Mouse (Mus musculus) midbrain, embryonic 13.5 days (tissue): ENCODE results near the gene Igdcc3. TPM values are rescaled to one million over a fixed set of nuclear protein-coding genes. Genes with fewer than 3 reads are reported as not detected.
A peak's percentile ranks its signal among the peaks of the same experiment; 100 is the strongest.
"Not testable (repeated sequence)": the region's sequence is repeated elsewhere in the genome, so short reads cannot be mapped to it uniquely, and the experiment has no call there.

Source experiments
- ATAC-seq: fragments of 200-750 bp; cut with Nextera tagmentation; 2 replicates; pipeline ENCODE4 v1.8.0; 2017; ENCODE audit warnings: mild to moderate bottlenecking, moderate TSS enrichment, moderate library complexity
- H3K27ac ChIP-seq: fragments of 300-500 bp; sonication (generic); 2 replicates; pipeline ENCODE4 v1.5.1; 2015; ENCODE audit warnings: inconsistent platforms, mild to moderate bottlenecking, moderate library complexity
- H3K27me3 ChIP-seq: fragments of 300-500 bp; sonication (generic); 2 replicates; pipeline ENCODE4 v1.6.1; 2015; ENCODE audit warnings: mild to moderate bottlenecking, inconsistent platforms
- H3K36me3 ChIP-seq: fragments of 300-500 bp; sonication (generic); 2 replicates; pipeline ENCODE4 v1.6.1; 2015; ENCODE audit warnings: mild to moderate bottlenecking, inconsistent platforms
- H3K4me1 ChIP-seq: fragments of 300-500 bp; sonication (generic); replicated peaks from 2 replicates; pipeline ENCODE4 v1.6.1; 2015; ENCODE audit warnings: inconsistent platforms
- H3K4me2 ChIP-seq: fragments of 300-500 bp; sonication (generic); replicated peaks from 2 replicates; pipeline ENCODE4 v1.6.1; 2015; ENCODE audit warnings: moderate library complexity, mild to moderate bottlenecking, inconsistent platforms
- H3K4me3 ChIP-seq: fragments of 300-500 bp; sonication (generic); replicated peaks from 2 replicates; pipeline ENCODE4 v1.5.1; 2015; ENCODE audit warnings: mild to moderate bottlenecking, inconsistent platforms
- H3K9ac ChIP-seq: fragments of 300-500 bp; sonication (generic); replicated peaks from 2 replicates; pipeline ENCODE4 v1.6.1; 2015; ENCODE audit warnings: mild to moderate bottlenecking, inconsistent platforms
- H3K9me3 ChIP-seq: fragments of 300-500 bp; sonication (generic); 2 replicates; pipeline ENCODE4 v1.6.1; 2016; ENCODE audit warnings: mild to moderate bottlenecking, inconsistent platforms
- WGBS: fragments of 180-500 bp; shearing (Covaris S2); methylation state at CpG from one replicate; pipeline ENCODE4 v1.1.7; 2015; 5-methylcytosine and 5-hydroxymethylcytosine counted together
- polyA plus RNA-seq: library from polyadenylated mRNA; unstranded; fragments of >200 nt; fragmentation: Nextera tagmentation; extraction: Ambion mirVana; gene quantifications from 2 replicates; pipeline ENCODE4 v1.2.1, GENCODE M21; 2015

Gene Igdcc3
- polyA plus RNA-seq, 1 experiment from 2014 or later, result 25.2 TPM

DNA sequence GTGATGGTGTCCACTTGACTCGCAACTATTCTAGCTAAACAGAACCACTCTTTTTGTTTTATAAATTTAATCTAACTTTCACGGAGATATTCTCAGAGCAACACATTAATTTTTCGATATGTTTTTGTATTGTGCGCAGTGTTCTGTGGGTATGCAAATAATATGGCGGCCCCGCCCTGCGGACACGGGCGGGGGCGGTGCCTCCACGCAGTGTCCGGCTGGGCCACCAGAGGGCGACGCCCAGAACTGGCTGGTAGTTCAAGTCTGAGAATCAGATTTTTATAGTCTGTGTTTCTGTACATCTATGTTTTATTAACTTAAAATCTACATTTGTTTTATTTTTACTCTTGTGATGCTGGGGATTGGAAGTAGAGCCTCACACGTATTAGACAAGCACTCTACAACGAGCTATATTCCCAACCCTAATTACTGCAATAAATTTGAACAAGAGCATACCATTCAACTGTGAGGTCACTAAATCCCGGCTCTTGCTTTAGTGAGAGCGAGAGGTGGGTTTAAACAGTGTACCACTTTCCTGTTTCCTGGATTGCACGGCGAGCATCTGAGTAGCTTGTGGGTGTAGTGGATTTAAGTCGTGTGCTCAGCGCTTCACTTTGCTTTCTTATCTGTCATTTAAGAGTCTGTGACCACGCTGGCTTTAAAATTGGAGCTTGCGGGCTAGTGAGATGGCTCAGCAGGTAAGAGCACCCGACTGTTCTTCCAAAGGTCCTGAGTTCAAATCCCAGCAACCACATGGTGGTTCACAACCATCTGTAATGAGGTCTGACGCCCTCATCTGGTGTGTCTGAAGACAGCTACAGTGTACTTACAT is 56.0 kb downstream of the Igdcc3 start:
- 22% methylated on average over 26 of the region's 26 CpGs for WGBS
- Histone ChIP-seq H3K4me2 (peak overlapping the region; percentile 41), H3K27me3 (no peaks in the 10 kb centered on the region), H3K36me3 (no peaks in the 10 kb centered on the region), H3K9me3 (no peaks in the 10 kb centered on the region), H3K4me3 (peak overlapping the region; percentile 23), H3K9ac (0 out of 2 replicates have a peak overlapping the region, but pooled peaks have one; percentile 39), H3K27ac (peak overlapping the region; percentile 87), H3K4me1 (peaks cover 26% of the 10 kb centered on the region)
- ATAC-seq, result peak; percentile 62

DNA sequence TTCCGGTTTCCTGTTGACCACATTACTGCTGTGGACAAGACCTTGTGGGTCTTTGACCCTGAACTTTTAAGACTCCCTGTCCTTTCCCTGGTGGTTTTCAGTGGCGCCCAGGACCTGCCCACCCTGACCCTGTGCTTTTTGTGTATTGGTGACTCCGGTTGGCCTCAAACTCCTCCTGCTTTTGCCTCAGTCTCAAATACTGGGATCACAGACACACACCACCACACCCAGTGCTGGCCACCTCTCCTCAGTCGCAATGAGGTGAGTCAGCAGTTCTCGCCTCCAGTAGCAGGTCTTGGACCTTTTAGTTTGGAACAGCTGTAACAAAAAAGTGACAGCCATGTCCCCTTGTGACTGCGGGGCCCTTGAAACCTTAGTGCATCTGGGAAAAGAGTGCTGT is 56.8 kb downstream of the Igdcc3 start:
- WGBS, result 86% methylated on average over 6 of the region's 6 CpGs

DNA sequence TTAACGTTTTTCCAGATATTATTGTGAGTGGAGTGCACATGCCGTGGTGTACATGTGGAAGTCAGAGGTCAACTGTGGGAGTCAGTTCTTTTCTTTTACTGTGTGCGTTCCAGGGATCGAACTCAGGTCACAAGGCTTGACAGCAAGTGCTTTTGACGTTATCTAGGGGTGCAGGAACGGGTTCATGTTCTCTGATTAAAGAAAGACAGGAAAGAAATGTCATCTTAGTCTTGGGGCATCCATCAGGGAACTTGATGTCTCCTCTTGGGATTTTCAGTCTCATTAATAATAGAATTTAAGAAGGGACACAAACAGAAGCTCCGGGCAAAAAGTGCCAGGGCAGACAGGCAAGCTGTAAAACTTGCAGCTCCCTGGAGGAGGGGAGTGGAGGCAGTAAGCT is 58.7 kb downstream of the Igdcc3 start:
- no peaks in the 10 kb centered on the region for H3K27me3 ChIP-seq

More for the DNA sequence above, 56.8 kb downstream of the Igdcc3 start:
- no peak overlapping the region for H3K9ac ChIP-seq
- H3K4me3 ChIP-seq, result no peak overlapping the region
- peaks cover 21% of the 10 kb centered on the region for H3K4me1 ChIP-seq
- H3K27ac ChIP-seq, result no peak overlapping the region
- no peaks in the 10 kb centered on the region for H3K27me3 ChIP-seq
- ATAC-seq, result no peak
- H3K36me3 ChIP-seq, result no peaks in the 10 kb centered on the region
- H3K9me3 ChIP-seq, result no peaks in the 10 kb centered on the region
- H3K4me2 ChIP-seq, result no peak overlapping the region

DNA sequence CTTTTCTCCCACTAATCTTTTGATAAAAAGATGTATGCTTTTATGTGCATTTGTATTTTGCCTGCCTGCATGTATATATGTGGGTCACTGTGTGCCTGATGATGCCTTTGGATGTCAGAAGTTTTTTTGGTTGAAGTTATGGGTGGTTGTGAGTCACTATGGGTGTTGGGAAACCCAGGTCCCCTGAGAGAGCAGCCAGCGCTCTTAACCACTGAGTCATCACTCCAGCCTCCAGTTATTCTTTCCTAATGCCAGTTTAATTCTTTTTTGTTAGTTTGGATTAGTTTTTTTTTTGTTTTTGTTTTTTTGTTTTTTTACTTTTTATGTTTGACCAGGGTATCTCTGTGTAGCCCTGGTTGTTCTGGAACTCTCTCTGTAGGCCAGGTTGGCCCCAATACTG is 59.6 kb downstream of the Igdcc3 start:
- H3K4me3 ChIP-seq, result no peak overlapping the region
- H3K9me3 ChIP-seq, result no peaks in the 10 kb centered on the region
- H3K9ac ChIP-seq, result no peak overlapping the region
- WGBS, result 87% methylated on average over 1 of the region's 1 CpGs
- no peaks in the 10 kb centered on the region for H3K27me3 ChIP-seq
- H3K4me1 ChIP-seq, result peaks cover 10% of the 10 kb centered on the region
- ATAC-seq, result no peak
- no peaks in the 10 kb centered on the region for H3K36me3 ChIP-seq
- no peak overlapping the region for H3K4me2 ChIP-seq
- 0 out of 2 replicates have a peak overlapping the region, but pooled peaks have one; percentile 4 for H3K27ac ChIP-seq

More for the DNA sequence above, 58.7 kb downstream of the Igdcc3 start:
- ATAC-seq, result no peak
- H3K9me3 ChIP-seq, result no peaks in the 10 kb centered on the region
- H3K4me3 ChIP-seq, result no peak overlapping the region
- H3K4me1 ChIP-seq, result peaks cover 16% of the 10 kb centered on the region
- 65% methylated on average over 7 of the region's 7 CpGs for whole genome bisulfite sequencing
- no peak overlapping the region; the same call in 1 of the 2 replicates for H3K9ac ChIP-seq
- H3K4me2 ChIP-seq, result no peak overlapping the region
- no peaks in the 10 kb centered on the region for H3K36me3 ChIP-seq
- H3K27ac ChIP-seq, result peak overlapping the region; percentile 4; the same call in 1 of the 2 replicates

DNA sequence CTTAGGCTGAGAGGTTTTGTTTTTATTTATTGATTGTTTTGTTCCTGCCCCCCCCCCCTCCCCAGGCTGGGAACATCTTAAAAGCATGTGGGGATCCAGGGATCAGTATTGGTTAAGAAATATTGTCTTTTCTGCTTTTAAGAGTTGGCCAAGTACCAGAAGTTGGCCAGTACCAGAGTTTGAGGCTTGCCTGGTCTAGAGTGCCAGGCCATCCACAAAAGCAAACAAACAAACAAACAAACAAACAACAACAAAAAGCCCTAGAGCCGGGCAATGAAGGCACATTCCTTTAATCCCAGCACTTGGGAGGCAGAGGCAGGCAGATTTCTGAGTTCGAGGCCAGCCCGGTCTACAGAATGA is 60.0 kb downstream of the Igdcc3 start:
- H3K4me2 ChIP-seq, result no peak overlapping the region
- H3K9ac ChIP-seq, result no peak overlapping the region
- H3K9me3 ChIP-seq, result no peaks in the 10 kb centered on the region
- no peaks in the 10 kb centered on the region for H3K36me3 ChIP-seq
- peaks cover 6% of the 10 kb centered on the region for H3K4me1 ChIP-seq
- H3K4me3 ChIP-seq, result no peak overlapping the region
- H3K27ac ChIP-seq, result peak overlapping the region; percentile 87
- 53% methylated on average over 3 of the region's 3 CpGs for WGBS
- no peak for ATAC-seq
- no peaks in the 10 kb centered on the region for H3K27me3 ChIP-seq

DNA sequence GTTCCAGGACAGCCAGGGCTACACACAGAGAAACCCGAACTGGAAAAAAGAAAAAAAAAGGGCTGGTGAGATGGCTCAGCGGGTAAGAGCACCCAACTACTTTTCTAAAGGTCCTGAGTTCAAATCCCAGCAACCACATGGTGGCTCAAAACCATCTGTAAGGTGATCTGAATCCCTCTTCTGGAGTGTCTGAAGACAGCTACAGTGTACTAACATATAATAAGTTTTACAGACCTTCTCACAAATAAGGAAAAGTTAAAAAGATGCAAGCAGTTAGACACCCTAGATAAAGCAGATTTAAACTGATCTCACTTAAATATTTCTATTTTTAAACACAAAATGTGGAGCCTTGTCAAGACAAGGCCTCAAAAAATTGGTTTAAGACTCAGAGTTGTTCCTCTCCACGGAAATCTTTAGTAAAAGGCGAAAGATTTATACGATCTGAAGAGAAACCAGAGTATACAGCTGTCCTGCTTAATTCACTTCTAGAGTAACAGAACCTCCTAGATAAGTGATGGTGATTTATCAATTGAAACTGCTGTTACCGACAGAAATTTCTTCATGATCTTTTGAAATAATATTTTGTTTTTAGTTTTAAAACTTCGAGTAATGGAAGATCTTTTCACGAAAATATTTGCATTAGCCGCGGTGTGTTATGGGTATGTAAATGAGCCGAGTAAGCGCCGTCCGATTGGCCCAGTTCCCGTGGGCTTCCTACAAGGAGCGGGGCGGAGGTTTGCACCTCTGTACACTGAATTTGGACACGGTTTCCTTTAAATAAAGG is 60.6 kb downstream of the Igdcc3 start:
- Histone ChIP-seq H3K9me3 (no peaks in the 10 kb centered on the region), H3K4me3 (peak overlapping the region; percentile 42), H3K4me1 (0 out of 2 replicates have a peak, but pooled peaks cover 2% of the 10 kb centered on the region), H3K36me3 (no peaks in the 10 kb centered on the region), H3K9ac (peak overlapping the region; percentile 70), H3K27me3 (no peaks in the 10 kb centered on the region), H3K4me2 (peak overlapping the region; percentile 57), H3K27ac (peak overlapping the region; percentile 87)
- ATAC-seq, result peak; percentile 89
- WGBS, result under 1% methylated on average over 18 of the region's 18 CpGs

DNA sequence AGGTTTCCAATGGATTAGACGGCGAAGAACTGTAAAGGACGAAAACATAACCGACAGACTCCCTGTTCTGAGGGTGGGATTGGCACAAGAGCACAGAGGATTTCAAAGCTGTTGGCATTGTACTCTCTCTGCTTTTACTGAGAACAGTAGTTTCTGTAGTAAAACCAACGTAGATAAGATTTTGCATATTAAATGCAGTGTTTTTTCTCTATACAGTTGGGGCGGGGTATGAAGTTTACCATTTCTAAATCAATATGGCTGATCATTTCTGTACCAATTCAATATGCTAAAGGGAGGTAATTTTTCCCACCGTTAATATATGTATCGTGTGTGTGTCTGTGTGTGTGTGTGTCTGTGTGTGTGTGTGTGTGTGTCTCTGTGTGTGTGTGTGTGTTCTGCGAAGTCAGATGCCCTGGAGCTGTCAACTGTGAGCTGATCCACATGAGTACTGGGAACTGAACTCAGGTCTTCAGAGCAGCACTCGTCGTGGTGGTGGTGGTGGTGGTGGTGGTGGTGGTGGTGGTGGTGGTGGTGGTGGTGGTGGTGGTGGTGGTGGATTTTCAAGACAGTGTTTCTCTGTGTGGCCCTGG is 61.3 kb downstream of the Igdcc3 start:
- H3K4me3 ChIP-seq, result peak overlapping the region; percentile 42
- H3K4me2 ChIP-seq, result peak overlapping the region; percentile 57
- no peaks in the 10 kb centered on the region for H3K27me3 ChIP-seq
- H3K27ac ChIP-seq, result peak overlapping the region; percentile 87
- no peaks in the 10 kb centered on the region for H3K9me3 ChIP-seq
- no peaks in the 10 kb centered on the region for H3K4me1 ChIP-seq
- no peaks in the 10 kb centered on the region for H3K36me3 ChIP-seq
- peak overlapping the region; percentile 70 for H3K9ac ChIP-seq
- 28% methylated on average over 11 of the region's 11 CpGs for WGBS
- ATAC-seq, result peak; percentile 53

DNA sequence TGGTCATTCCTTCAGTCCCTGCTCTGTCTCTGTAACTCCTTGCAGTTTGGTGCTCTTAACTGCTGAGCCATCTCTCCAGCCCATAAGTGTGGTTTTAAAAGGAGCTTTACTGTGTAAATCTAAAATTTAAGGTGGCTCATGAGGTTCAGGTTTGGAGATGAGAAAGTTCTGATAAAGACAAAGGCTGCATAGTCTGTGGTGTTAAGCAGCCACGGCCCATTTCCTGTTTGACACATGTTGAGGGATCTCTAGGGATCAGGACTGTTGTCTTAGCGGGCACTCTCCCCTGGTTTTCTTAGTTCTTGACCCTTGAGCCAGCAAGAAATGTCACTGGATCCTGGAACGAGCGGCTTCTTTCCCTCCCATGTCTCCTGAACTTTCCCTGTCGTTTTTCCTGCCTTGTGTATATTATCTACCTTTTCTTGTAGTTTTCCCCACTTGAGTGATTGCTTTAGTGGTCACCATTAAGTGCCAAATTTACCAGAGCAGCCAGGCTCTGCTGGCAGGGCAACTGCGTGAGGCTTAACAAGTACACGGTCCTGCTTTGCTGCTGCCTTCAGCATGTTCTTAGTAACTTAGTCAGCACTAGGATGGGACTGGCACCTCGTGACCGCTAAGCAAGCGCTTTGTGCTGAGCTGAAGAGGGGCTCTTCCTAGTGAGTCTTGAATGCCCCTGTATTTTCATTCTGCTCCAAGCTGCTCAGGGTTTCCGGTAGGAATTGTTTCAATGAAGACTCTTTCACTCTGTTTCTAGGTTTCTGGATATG is 64.2 kb downstream of the Igdcc3 start:
- no peak overlapping the region for H3K27ac ChIP-seq
- no peak overlapping the region for H3K9ac ChIP-seq
- no peaks in the 10 kb centered on the region for H3K27me3 ChIP-seq
- no peak overlapping the region for H3K4me3 ChIP-seq
- no peaks in the 10 kb centered on the region for H3K9me3 ChIP-seq
- no peaks in the 10 kb centered on the region for H3K36me3 ChIP-seq
- H3K4me1 ChIP-seq, result no peaks in the 10 kb centered on the region
- WGBS, result 77% methylated on average over 11 of the region's 11 CpGs
- H3K4me2 ChIP-seq, result no peak overlapping the region
- no peak for ATAC-seq

DNA sequence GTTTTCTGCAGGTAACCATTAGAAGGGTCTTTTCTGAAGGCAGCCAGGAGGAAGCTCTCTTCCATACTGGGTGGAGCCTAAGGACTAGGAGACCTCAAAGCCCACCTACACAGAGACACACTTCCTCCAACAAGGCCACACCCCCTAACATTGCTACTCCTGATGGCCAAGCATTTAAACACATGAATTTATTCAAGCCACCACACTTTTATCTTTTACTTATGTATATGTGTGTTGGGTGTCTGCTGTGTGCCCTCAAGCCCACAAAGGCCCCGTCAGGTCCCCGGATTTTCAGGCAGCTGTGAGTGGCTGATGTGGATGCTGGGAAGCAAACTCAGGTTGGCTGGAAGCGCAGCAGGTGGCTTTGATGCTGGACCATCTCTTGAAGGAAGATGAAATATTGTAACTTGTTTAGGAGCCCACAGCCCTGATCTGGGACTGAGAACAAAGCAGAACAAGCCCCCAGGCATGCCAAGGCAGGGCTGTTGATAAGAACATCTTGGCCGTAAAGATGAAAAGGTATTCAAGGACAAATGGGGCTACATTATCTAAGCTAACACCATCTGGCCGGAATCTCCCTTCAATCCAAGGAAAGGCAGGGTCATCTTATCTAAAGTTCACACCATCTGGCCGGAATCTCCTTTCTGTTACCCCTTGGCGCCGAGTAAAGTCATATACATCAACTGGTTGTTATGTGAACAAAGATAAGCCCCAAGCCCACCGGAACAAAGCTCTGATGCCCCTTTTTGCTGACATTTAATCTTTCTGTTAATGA is 66.2 kb downstream of the Igdcc3 start:
- not testable (repeated sequence) for H3K27ac ChIP-seq, H3K4me2 ChIP-seq, H3K27me3 ChIP-seq, ATAC-seq, H3K9me3 ChIP-seq, H3K4me3 ChIP-seq, H3K9ac ChIP-seq, H3K36me3 ChIP-seq, H3K4me1 ChIP-seq
- WGBS, result 94% methylated on average over 9 of the region's 9 CpGs

DNA sequence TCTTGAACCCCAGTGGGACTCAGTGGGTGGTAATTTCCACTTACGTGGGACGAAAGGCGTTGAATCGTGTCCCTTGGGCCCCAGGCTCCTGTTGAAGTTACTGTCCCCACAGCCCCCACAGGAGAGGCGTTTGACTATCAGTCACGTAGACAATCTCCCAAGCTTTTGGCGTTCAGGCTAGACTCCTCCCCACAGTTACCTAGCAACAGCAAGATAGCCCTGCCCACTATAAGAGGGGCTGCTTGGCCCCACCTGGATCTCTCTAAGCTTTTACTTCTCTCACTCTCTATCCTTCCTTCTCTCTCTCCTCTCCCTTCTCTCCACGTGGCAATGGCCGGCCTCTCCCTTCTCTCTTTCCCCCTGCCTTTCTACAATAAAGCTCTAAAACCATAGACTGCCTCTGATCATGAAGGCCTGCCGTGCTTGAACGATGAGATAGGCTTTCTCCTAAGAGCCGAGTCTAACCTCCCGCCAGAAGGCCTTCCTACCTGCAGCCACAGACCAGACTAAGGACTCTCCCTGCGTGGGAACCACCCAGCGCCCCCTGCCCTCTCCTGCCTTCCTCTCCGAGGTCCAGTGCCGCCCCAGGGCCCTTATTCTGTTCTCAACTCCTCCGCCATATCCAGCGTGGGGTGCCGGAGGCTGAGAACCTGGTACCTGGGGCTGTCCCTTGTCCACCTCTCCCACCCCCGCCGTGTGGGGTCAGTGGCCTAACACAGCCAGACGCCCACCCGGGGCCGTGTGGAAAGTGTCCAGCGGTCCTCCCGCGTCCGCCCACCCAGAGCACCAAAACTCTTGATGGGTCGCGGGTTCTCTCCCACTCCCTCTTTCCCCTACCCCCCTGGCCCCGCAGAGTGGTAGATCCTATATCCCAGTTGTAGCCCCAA is 67.5 kb downstream of the Igdcc3 start:
- no peaks in the 10 kb centered on the region for H3K4me1 ChIP-seq
- H3K27me3 ChIP-seq, result no peaks in the 10 kb centered on the region
- no peak overlapping the region for H3K27ac ChIP-seq
- H3K4me2 ChIP-seq, result no peak overlapping the region
- H3K36me3 ChIP-seq, result no peaks in the 10 kb centered on the region
- 93% methylated on average over 32 of the region's 32 CpGs for WGBS
- H3K9me3 ChIP-seq, result no peaks in the 10 kb centered on the region
- ATAC-seq, result no peak
- no peak overlapping the region for H3K9ac ChIP-seq
- no peak overlapping the region for H3K4me3 ChIP-seq
